Mouse (Mus musculus): ENCODE measurements around the gene Gprasp1.
A peak's percentile ranks its signal among the peaks of the same experiment; 100 is the strongest.
"Not testable (repeated sequence)": the region's sequence is repeated elsewhere in the genome, so short reads cannot be mapped to it uniquely, and the experiment has no call there.

Gene Gprasp1

GRCm38 (mm10) chrX:135742304-135743055 lies at the start of gene Gprasp1, which contains the start of gene Armcx5:
Gene Gprasp1 (plus strand): TSS chrX:135742733.
Gene Armcx5 (plus strand): TSS chrX:135742733.
- peak; percentile 92 for DNase-seq

GRCm38 (mm10) chrX:135693633-135694032 lies 48.9 kb upstream of the Gprasp1 start, which contains the start of gene Tcp11x2:
Gene Tcp11x2 (minus strand): TSS chrX:135693790.
- no peak for DNase-seq

- no peak for DNase-seq
Observed at GRCm38 (mm10) chrX:135703111-135703510, 39.4 kb upstream of the Gprasp1 start.

- DNase-seq: no peak
Observed at GRCm38 (mm10) chrX:135704349-135704748, 38.2 kb upstream of the Gprasp1 start.

- DNase-seq: no peak
Observed at GRCm38 (mm10) chrX:135712845-135713244, 29.7 kb upstream of the Gprasp1 start.

- no peak for DNase-seq
Observed at GRCm38 (mm10) chrX:135725161-135725560, 17.4 kb upstream of the Gprasp1 start, which contains the start of gene Tmsb15a. Gene Tmsb15a (minus strand): TSS chrX:135725261.

GRCm38 (mm10) chrX:135738730-135739520 lies 3.6 kb upstream of the Gprasp1 start:
- DNase-seq: no peak

- DNase-seq: peak; percentile 5
Observed at GRCm38 (mm10) chrX:135743056-135743355, 473 bp downstream of the Gprasp1 start.

GRCm38 (mm10) chrX:135745376-135745775 lies 2.8 kb downstream of the Gprasp1 start:
- not testable (repeated sequence) for DNase-seq

- DNase-seq: peak; percentile 73
Observed at GRCm38 (mm10) chrX:135752832-135753231, 10.3 kb downstream of the Gprasp1 start.

- peak; percentile 24 for DNase-seq
Observed at GRCm38 (mm10) chrX:135761707-135762106, 19.2 kb downstream of the Gprasp1 start.

GRCm38 (mm10) chrX:135768043-135768548 lies 25.6 kb downstream of the Gprasp1 start:
- DNase-seq: no peak

GRCm38 (mm10) chrX:135768565-135768964 lies 26.0 kb downstream of the Gprasp1 start:
- DNase-seq: no peak

GRCm38 (mm10) chrX:135791536-135791935 lies 49.0 kb downstream of the Gprasp1 start:
- DNase-seq: no peak

GRCm38 (mm10) chrX:135792326-135792725 lies 49.8 kb downstream of the Gprasp1 start:
- peak; percentile 1 for DNase-seq

- DNase-seq: peak; percentile 78
Observed at GRCm38 (mm10) chrX:135795591-135796304, 53.2 kb downstream of the Gprasp1 start.

GRCm38 (mm10) chrX:135796305-135797211 lies 54.0 kb downstream of the Gprasp1 start:
- DNase-seq: peak; percentile 5

GRCm38 (mm10) chrX:135797212-135797644 lies 54.7 kb downstream of the Gprasp1 start, which contains the start of gene Bhlhb9:
Gene Bhlhb9 (plus strand): TSS chrX:135797594.
- DNase-seq: peak; percentile 52

- no peak for DNase-seq
Observed at GRCm38 (mm10) chrX:135804149-135804548, 61.6 kb downstream of the Gprasp1 start.

GRCm38 (mm10) chrX:135805780-135806179 lies 63.2 kb downstream of the Gprasp1 start:
- peak; percentile 34 for DNase-seq

- not testable (repeated sequence) for DNase-seq
Observed at GRCm38 (mm10) chrX:135835896-135836295, 93.4 kb downstream of the Gprasp1 start.

GRCm38 (mm10) chrX:135837896-135838295 lies 95.4 kb downstream of the Gprasp1 start:
- no peak for DNase-seq
